Mouse (Mus musculus) midbrain, embryonic 14.5 days (tissue): ENCODE results near the gene Srcap. TPM values are rescaled to one million over a fixed set of nuclear protein-coding genes. Genes with fewer than 3 reads are reported as not detected.
"Not testable (repeated sequence)": the region's sequence is repeated elsewhere in the genome, so short reads cannot be mapped to it uniquely, and the experiment has no call there.

Experiments
- ATAC-seq: fragments of 200-750 bp; cut with Nextera tagmentation; 2 replicates; pipeline ENCODE4 v1.8.0; 2017; ENCODE audit warnings: moderate number of reproducible peaks, moderate library complexity; ENCODE audit not compliant: low FRiP score, low TSS enrichment
- DNase-seq: peaks from one replicate; pipeline ENCODE4 v3.0.0-alpha.2; 2015
- H3K27ac ChIP-seq: fragments of 300-500 bp; sonication (generic); replicated peaks from 2 replicates; pipeline ENCODE4 v1.5.1; 2014; ENCODE audit warnings: mild to moderate bottlenecking, low read depth, low read length, moderate library complexity
- H3K27me3 ChIP-seq: fragments of 300-500 bp; sonication (generic); 2 replicates; pipeline ENCODE4 v1.6.1; 2014; ENCODE audit warnings: low read length, control low read depth, mixed read lengths; ENCODE audit not compliant: control insufficient read depth, insufficient read depth
- H3K36me3 ChIP-seq: fragments of 300-500 bp; sonication (generic); 2 replicates; pipeline ENCODE4 v1.6.1; 2014; ENCODE audit warnings: low read length, control low read depth; ENCODE audit not compliant: control insufficient read depth, insufficient read depth
- H3K4me1 ChIP-seq: fragments of 300-500 bp; sonication (generic); 2 replicates; pipeline ENCODE4 v1.6.1; 2014; ENCODE audit warnings: mild to moderate bottlenecking, antibody characterized with exemption, low read length, control low read depth; ENCODE audit not compliant: control insufficient read depth, insufficient read depth
- H3K4me2 ChIP-seq: fragments of 300-500 bp; sonication (generic); 2 replicates; pipeline ENCODE4 v1.6.1; 2014; ENCODE audit warnings: mild to moderate bottlenecking, low read length, moderate library complexity
- H3K4me3 ChIP-seq: fragments of 300-500 bp; sonication (generic); replicated peaks from 2 replicates; pipeline ENCODE4 v1.5.1; 2014; ENCODE audit warnings: low read depth, low read length
- H3K9ac ChIP-seq: fragments of 300-500 bp; sonication (generic); replicated peaks from 2 replicates; pipeline ENCODE4 v1.6.1; 2014; ENCODE audit warnings: mild to moderate bottlenecking, low read length, moderate library complexity
- H3K9me3 ChIP-seq: fragments of 300-500 bp; sonication (generic); 2 replicates; pipeline ENCODE4 v1.6.1; 2016; ENCODE audit warnings: low read length, control low read depth, mixed read lengths; ENCODE audit not compliant: control insufficient read depth
- WGBS: fragments of 180-500 bp; shearing (Covaris S2); extraction: QIAGEN DNeasy Blood & Tissue Kit; methylation state at CpG from one replicate; pipeline ENCODE4 v1.1.7; 2014; 5-methylcytosine and 5-hydroxymethylcytosine counted together
- polyA plus RNA-seq: library from polyadenylated mRNA; unstranded; fragments of >200 nt; fragmentation: Nextera tagmentation; extraction: Ambion mirVana; gene quantifications from 2 replicates; pipeline ENCODE4 v1.2.1, GENCODE M21; 2014

Srcap gene
- polyA plus RNA-seq, 1 experiment from 2014 or later: 64.3 TPM

DNA sequence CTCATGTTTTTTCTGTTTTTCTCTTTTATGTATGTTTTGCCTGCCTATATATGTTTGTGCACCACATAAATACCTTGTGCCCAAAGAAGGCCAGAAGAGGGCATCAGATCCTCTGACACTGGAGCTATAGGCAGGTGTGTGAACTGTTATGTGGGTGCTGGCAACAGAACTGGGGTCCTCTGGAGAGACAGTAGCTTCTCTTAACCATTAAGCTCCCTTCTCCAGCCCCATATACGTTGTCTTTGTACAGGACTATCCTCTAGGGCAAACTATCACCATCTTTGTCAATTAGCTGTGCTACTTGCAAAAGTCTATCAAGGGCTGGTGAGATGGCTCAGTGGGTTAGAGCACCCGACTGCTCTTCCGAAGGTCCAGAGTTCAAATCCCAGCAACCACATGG, 3.5 kb upstream of the Srcap start:
- ATAC-seq (no peak), DNase-seq (no peak)
- Histone ChIP-seq H3K36me3 (no peaks in the 10 kb centered on the region), H3K4me3 (no peak overlapping the region), H3K9me3 (no peaks in the 10 kb centered on the region), H3K27ac (no peak overlapping the region), H3K4me1 (peaks cover 4% of the 10 kb centered on the region), H3K9ac (no peak overlapping the region), H3K4me2 (no peak overlapping the region), H3K27me3 (no peaks in the 10 kb centered on the region)
- 96% methylated on average over 3 of the region's 3 CpGs for whole genome bisulfite sequencing

DNA sequence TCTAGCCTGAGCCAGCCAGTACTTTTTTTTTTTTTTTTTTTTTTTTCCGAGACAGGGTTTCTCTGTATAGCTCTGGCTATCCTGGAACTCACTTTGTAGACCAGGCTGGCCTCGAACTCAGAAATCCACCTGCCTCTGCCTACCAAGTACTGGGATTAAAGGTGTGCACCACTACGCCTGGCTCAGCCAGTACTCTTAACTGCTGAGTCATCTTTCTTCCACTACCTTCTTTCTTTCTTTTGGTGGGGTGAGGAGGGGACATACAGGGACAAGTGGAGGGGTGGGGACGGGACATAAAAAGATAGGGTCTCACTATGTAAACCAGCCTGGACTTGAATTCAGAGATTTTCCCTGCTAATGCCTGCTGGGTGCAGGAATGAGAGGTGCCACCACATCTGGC, 2.0 kb upstream of the Srcap start:
- ATAC-seq, H3K4me2 ChIP-seq, H3K9ac ChIP-seq, DNase-seq, H3K27me3 ChIP-seq, H3K27ac ChIP-seq, H3K36me3 ChIP-seq, H3K9me3 ChIP-seq, H3K4me3 ChIP-seq: not testable (repeated sequence)
- 90% methylated on average over 3 of the region's 4 CpGs for WGBS
- peaks cover 13% of the 10 kb centered on the region for H3K4me1 ChIP-seq

- Histone ChIP-seq H3K9ac (peak overlapping the region; percentile 71; the same call in 1 of the 2 replicates), H3K9me3 (no peaks in the 10 kb centered on the region), H3K4me2 (peak overlapping the region; percentile 50), H3K4me1 (peaks cover 13% of the 10 kb centered on the region), H3K27me3 (no peaks in the 10 kb centered on the region), H3K36me3 (peaks cover 21% of the 10 kb centered on the region), H3K4me3 (peak overlapping the region; percentile 76), H3K27ac (peak overlapping the region; percentile 96)
- WGBS: 33% methylated on average over 8 of the region's 8 CpGs
- DNase-seq (peak; percentile 38), ATAC-seq (no peak)
These were observed 542 bp upstream of the Srcap start for GRCm38 (mm10) chr7:127511241-127511640.

DNA sequence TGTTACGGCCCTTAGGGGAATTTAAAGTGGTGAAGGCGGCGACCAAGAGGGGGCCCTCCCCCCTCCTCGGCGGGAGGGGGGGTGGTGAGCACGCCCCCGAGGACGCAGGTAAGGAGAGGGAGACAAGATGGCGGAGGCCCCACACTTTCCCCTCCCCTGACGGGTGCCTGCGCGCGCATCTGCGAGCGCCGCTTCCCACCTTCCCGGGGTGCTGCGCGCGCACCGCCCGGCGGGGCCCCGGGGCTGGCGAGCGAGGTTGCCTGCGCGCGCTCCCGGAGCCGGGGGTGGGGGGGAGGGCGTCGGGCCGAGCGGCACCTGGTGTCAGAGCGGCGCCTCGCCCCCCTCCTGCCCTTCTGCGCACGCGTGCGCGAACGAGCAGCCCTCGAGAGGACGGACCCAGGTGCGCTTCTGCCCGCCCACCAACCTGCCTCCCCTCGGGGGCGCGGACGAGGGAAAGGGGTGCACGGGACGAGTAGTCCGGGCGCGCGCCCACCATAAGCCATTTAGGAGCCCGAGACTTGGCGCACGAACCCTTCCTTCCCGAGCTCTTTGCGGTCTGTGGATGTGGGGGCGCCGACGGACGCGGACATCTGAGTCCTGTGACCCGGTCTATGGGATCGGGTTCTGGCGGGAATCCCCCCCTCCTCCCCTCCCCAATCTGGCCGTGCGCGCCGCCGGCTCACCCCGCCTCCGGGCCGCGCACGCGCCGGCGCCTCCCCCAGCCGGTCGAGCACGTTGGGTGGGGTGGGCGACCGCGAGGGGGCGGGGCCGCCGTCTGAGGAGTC, 640 bp downstream of the Srcap start:
- Histone ChIP-seq H3K4me1 (peaks cover 13% of the 10 kb centered on the region), H3K4me3 (peak overlapping the region; percentile 76), H3K27ac (peak overlapping the region; percentile 96), H3K27me3 (no peaks in the 10 kb centered on the region), H3K9ac (peak overlapping the region; percentile 71), H3K36me3 (peaks cover 33% of the 10 kb centered on the region), H3K9me3 (no peaks in the 10 kb centered on the region), H3K4me2 (peak overlapping the region; percentile 64)
- ATAC-seq (peak; percentile 91), DNase-seq (peak; percentile 97)
- WGBS: under 1% methylated on average over 77 of the region's 93 CpGs

DNA sequence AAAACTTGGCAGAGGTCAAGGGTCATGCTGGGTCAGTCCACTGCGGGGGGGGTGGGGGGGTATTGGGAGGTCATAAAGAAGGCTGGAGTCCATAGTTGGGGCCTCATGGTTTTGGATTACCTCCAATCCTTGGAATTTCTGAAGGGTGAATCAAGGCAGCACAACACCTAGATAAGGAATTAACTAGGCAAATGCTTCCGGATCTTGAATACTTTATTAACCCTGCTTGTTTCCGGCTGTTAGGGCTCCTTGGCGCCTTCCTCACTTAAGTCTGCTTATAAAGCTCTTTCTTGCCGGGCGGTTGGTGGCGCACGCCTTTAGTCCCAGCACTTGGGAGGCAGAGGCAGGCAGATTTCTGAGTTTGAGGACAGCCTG, 1.2 kb downstream of the Srcap start:
- no peaks in the 10 kb centered on the region for H3K9me3 ChIP-seq
- no peak for DNase-seq
- peaks cover 39% of the 10 kb centered on the region for H3K36me3 ChIP-seq
- H3K4me2 ChIP-seq: peak overlapping the region; percentile 64
- no peak for ATAC-seq
- 41% methylated on average over 8 of the region's 8 CpGs for WGBS
- peak overlapping the region; percentile 76 for H3K4me3 ChIP-seq
- no peaks in the 10 kb centered on the region for H3K27me3 ChIP-seq
- peaks cover 13% of the 10 kb centered on the region for H3K4me1 ChIP-seq
- H3K27ac ChIP-seq: peak overlapping the region; percentile 96
- H3K9ac ChIP-seq: peak overlapping the region; percentile 71

DNA sequence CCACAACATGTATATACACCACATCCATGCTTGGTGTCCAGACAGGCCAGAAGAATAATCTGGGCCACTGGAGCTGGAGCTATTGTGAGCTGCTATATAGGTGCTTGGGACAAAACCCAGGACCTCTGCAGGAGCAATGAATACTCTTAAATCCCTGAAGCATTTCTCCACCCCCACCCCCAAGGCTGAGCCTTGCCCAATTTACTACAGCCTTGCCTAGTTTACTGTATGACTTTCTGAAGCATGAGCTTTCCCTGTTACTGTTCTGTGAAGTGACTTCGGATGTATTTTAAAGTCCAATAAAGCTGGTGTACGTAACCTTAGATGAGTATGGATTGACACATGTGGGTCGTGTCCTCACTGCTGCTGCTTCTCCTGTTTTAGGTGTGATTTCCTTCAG, 2.0 kb downstream of the Srcap start:
- Histone ChIP-seq H3K9ac (no peak overlapping the region; the same call in 1 of the 2 replicates), H3K27me3 (no peaks in the 10 kb centered on the region), H3K4me2 (peak overlapping the region; percentile 64), H3K9me3 (no peaks in the 10 kb centered on the region), H3K36me3 (peaks cover 46% of the 10 kb centered on the region), H3K4me1 (peaks cover 13% of the 10 kb centered on the region), H3K27ac (no peak overlapping the region), H3K4me3 (peak overlapping the region; percentile 76)
- ATAC-seq (no peak), DNase-seq (no peak)
- WGBS: 92% methylated on average over 3 of the region's 3 CpGs

DNA sequence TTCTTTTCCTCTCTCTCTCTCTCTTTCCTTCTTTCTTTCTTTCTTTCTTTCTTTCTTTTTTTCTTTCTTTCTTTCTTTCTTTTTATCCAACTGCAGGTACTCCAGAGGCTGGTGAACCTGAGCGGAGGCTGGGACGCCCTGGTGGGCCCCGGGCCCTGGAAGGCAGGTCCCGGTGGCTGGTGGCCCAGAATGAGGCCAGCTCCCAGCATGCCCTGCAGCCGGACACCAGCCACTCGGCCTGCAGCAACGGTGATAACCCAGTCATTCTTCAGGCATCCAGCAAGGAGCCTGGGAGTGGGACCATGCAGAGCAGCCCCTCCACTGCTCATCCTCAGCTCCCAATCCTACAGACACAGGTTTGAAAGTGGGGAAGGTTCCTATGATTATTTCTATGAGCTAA, 4.1 kb downstream of the Srcap start:
- peaks cover 62% of the 10 kb centered on the region for H3K36me3 ChIP-seq
- ATAC-seq: no peak

GRCm38 (mm10) chr7:127516344-127516743, 4.6 kb downstream of the Srcap start:
- H3K36me3 ChIP-seq: peaks cover 67% of the 10 kb centered on the region
- H3K9me3 ChIP-seq: no peaks in the 10 kb centered on the region
- no peak for DNase-seq
- no peak overlapping the region for H3K4me2 ChIP-seq
- H3K27me3 ChIP-seq: no peaks in the 10 kb centered on the region
- H3K9ac ChIP-seq: no peak overlapping the region
- 98% methylated on average over 6 of the region's 7 CpGs for WGBS
- H3K27ac ChIP-seq: no peak overlapping the region
- no peak overlapping the region for H3K4me3 ChIP-seq
- H3K4me1 ChIP-seq: peaks cover 13% of the 10 kb centered on the region
- ATAC-seq: no peak

More for the DNA sequence above, 4.1 kb downstream of the Srcap start:
- no peak overlapping the region for H3K4me2 ChIP-seq
- no peak overlapping the region for H3K27ac ChIP-seq
- H3K4me3 ChIP-seq: no peak overlapping the region
- no peaks in the 10 kb centered on the region for H3K27me3 ChIP-seq
- H3K9ac ChIP-seq: no peak overlapping the region
- peaks cover 13% of the 10 kb centered on the region for H3K4me1 ChIP-seq
- 93% methylated on average over 7 of the region's 7 CpGs for WGBS
- H3K9me3 ChIP-seq: no peaks in the 10 kb centered on the region
- no peak for DNase-seq

GRCm38 (mm10) chr7:127519284-127519683, 7.5 kb downstream of the Srcap start, which contains the start of gene Gm42715:
Gene Gm42715 (plus strand): TSS chr7:127519584.
- H3K4me3 ChIP-seq: no peak within 1 kb of the TSS
- H3K9me3 ChIP-seq: no peaks in the 10 kb centered on the region
- DNase-seq (no peak), ATAC-seq (no peak)
- no peak within 1 kb of the TSS for H3K9ac ChIP-seq
- H3K4me2 ChIP-seq: no peak within 1 kb of the TSS
- peaks cover 91% of the 10 kb centered on the region for H3K36me3 ChIP-seq
- H3K27ac ChIP-seq: no peak within 1 kb of the TSS
- no peaks in the 10 kb centered on the region for H3K4me1 ChIP-seq
- no peaks in the 10 kb centered on the region for H3K27me3 ChIP-seq
- 94% methylated on average over 3 of the region's 3 CpGs for WGBS
